Mouse (Mus musculus) intestine, embryonic 16.5 days (tissue): Measurements from ENCODE around the gene Gm15023. TPM values are rescaled to one million over a fixed set of nuclear protein-coding genes. Genes with fewer than 3 reads are reported as not detected.
"Not testable (repeated sequence)": the region's sequence is repeated elsewhere in the genome, so short reads cannot be mapped to it uniquely, and the experiment has no call there.

Source experiments
- ATAC-seq: fragments of 200-750 bp; cut with Nextera tagmentation; 2 replicates; pipeline ENCODE4 v1.8.0; 2017; ENCODE audit warnings: moderate TSS enrichment, moderate library complexity
- H3K27ac ChIP-seq: fragments of 300-500 bp; sonication (generic); 2 replicates; pipeline ENCODE4 v1.5.1; 2014; ENCODE audit warnings: mild to moderate bottlenecking, low read length
- H3K27me3 ChIP-seq: fragments of 300-500 bp; sonication (generic); replicated peaks from 2 replicates; pipeline ENCODE4 v1.6.1; 2014; ENCODE audit warnings: low read length, control low read depth, mixed read lengths; ENCODE audit not compliant: control insufficient read depth, insufficient read depth
- H3K36me3 ChIP-seq: fragments of 300-500 bp; sonication (generic); 2 replicates; pipeline ENCODE4 v1.6.1; 2014; ENCODE audit warnings: low read length, control low read depth; ENCODE audit not compliant: control insufficient read depth, insufficient read depth
- H3K4me1 ChIP-seq: fragments of 300-500 bp; sonication (generic); 2 replicates; pipeline ENCODE4 v1.6.1; 2014; ENCODE audit warnings: low read length, control low read depth, mixed read lengths; ENCODE audit not compliant: control insufficient read depth, insufficient read depth
- H3K4me2 ChIP-seq: fragments of 300-500 bp; sonication (generic); 2 replicates; pipeline ENCODE4 v1.6.1; 2014; ENCODE audit warnings: low read depth, low read length, control low read depth
- H3K4me3 ChIP-seq: fragments of 300-500 bp; sonication (generic); 2 replicates; pipeline ENCODE4 v1.5.1; 2014; ENCODE audit warnings: mild to moderate bottlenecking, low read length
- H3K9ac ChIP-seq: fragments of 300-500 bp; sonication (generic); 2 replicates; pipeline ENCODE4 v1.6.1; 2014; ENCODE audit warnings: low read depth, low read length
- H3K9me3 ChIP-seq: fragments of 300-500 bp; sonication (generic); 2 replicates; pipeline ENCODE4 v1.6.1; 2016; ENCODE audit warnings: low read length, control low read depth; ENCODE audit not compliant: control insufficient read depth
- WGBS: fragments of 180-500 bp; shearing (Covaris S2); extraction: QIAGEN DNeasy Blood & Tissue Kit; methylation state at CpG from one replicate; pipeline ENCODE4 v1.1.7; 2014; 5-methylcytosine and 5-hydroxymethylcytosine counted together
- polyA plus RNA-seq: library from polyadenylated mRNA; unstranded; fragments of >200 nt; fragmentation: Nextera tagmentation; extraction: Ambion mirVana; gene quantifications from 2 replicates; pipeline ENCODE4 v1.2.1, GENCODE M21; 2015

Gene Gm15023
- polyA plus RNA-seq = not detected in 2 replicates

DNA sequence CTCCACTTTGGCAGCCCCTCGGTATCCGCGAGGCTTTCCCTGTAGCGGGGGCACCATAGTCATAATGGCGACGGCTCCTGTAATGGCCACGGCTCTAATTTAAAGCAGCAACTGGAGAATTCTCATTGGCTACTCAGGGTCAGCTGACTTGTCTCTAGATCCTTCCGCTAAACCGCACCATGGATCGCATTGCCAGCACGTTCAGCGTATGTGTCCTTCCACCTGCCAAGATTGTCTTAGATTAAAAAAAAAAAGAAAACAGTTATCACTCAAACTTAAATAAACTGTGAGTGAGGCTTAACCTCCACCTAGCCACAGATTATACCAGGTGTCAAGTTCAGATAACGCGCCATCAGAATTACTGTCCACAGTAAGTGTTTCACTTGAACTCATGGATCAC is at the start of gene Gm15023:
Gene Gm15023 (minus strand): TSS at position 101 of the 400 bp plus-strand sequence.
- not testable (repeated sequence) for H3K27ac ChIP-seq, ATAC-seq
- 94% methylated on average over 5 of the region's 14 CpGs for WGBS

DNA sequence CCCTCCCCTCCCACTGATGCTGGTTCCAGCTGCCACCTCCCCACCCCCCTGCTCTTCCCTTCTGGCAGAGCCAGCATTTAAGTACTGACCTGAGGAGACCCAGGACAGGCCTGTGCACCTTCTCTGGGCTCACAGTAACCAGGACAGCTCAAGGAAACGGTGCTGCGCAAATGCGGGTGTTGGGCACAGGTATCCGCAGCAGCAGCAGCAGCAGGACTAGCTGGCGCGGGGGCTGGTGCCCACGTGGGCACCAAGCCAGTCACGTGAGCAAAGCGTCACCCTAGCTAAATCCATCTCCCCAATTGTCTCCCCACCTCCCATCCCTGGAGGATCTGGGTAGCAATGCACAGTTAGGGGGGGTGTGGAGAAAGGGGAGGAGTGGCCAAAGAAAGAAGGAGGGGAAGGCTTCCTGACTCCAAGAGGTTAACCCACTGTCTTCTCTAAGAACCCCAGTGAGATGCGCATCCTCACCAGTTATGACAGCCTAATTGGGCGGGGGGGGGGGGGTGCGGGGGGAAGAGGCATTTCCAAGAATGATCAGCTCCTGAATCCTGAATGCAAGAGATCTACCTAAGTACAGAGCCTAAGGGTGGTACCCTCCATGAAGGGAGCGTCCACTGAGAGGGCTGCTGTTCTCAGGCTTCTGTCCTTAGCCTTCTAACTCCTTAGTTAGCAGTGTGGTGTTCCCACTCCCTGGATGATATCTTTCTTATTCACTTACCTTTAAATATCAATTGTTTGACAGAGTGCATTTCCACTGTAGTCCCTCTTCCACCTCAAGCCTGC is 33.2 kb upstream of the Gm15023 start, which contains the start of gene Tceal6:
Gene Tceal6 (minus strand): TSS at position 252 of the 786 bp plus-strand sequence.
- Histone ChIP-seq H3K4me2 (peak within 1 kb of the TSS; percentile 38), H3K4me1 (no peaks in the 10 kb centered on the region), H3K27ac (no peak within 1 kb of the TSS), H3K27me3 (no peaks in the 10 kb centered on the region), H3K9me3 (no peaks in the 10 kb centered on the region), H3K9ac (no peak within 1 kb of the TSS), H3K4me3 (peak within 1 kb of the TSS; percentile 14), H3K36me3 (no peaks in the 10 kb centered on the region)
- 24% methylated on average over 11 of the region's 13 CpGs for WGBS
- ATAC-seq = no peak

More for the DNA sequence above, at the start of gene Gm15023:
- not testable (repeated sequence) for H3K4me3 ChIP-seq, H3K4me1 ChIP-seq, H3K27me3 ChIP-seq, H3K9ac ChIP-seq, H3K9me3 ChIP-seq, H3K36me3 ChIP-seq, H3K4me2 ChIP-seq

GRCm38 (mm10) chrX:135209773-135210435 is 32.5 kb upstream of the Gm15023 start:
- H3K9me3 ChIP-seq, H3K36me3 ChIP-seq, H3K27me3 ChIP-seq, ATAC-seq, H3K4me1 ChIP-seq, H3K9ac ChIP-seq, H3K27ac ChIP-seq: not testable (repeated sequence)
- Histone ChIP-seq H3K4me2 (peak overlapping the region; percentile 38), H3K4me3 (peak overlapping the region; percentile 14)
- 18% methylated on average over 20 of the region's 21 CpGs for WGBS

GRCm38 (mm10) chrX:135189924-135190323 is 12.5 kb upstream of the Gm15023 start:
- not testable (repeated sequence) for H3K4me3 ChIP-seq, H3K4me2 ChIP-seq, H3K27me3 ChIP-seq, H3K4me1 ChIP-seq, H3K9ac ChIP-seq, H3K27ac ChIP-seq, H3K36me3 ChIP-seq, ATAC-seq, H3K9me3 ChIP-seq
- WGBS = no CpG with 5 or more reads among the region's 6 CpGs

GRCm38 (mm10) chrX:135188661-135189060 is 11.2 kb upstream of the Gm15023 start:
- not testable (repeated sequence) for H3K4me3 ChIP-seq, ATAC-seq, H3K9ac ChIP-seq, H3K4me1 ChIP-seq, H3K36me3 ChIP-seq, H3K9me3 ChIP-seq, H3K27me3 ChIP-seq, H3K4me2 ChIP-seq, H3K27ac ChIP-seq
- WGBS = no CpG with 5 or more reads among the region's 3 CpGs

Other genes starting within 250 kb of the Gm15023 start
- 0.29 and 0.43 TPM in 2 replicates for gene Nxf2, start 212.9 kb downstream of the Gm15023 start, polyA plus RNA-seq
- 2.6 and 3.1 TPM in 2 replicates for gene Zmat1, start 168.4 kb downstream of the Gm15023 start, polyA plus RNA-seq
- 0.68 and 0.78 TPM in 2 replicates for gene Tceal6, start 33.1 kb upstream of the Gm15023 start, polyA plus RNA-seq
- not detected in 2 replicates for gene Pramel3, start 124.7 kb upstream of the Gm15023 start, polyA plus RNA-seq
- gene Gm5128, start 195.7 kb upstream of the Gm15023 start, polyA plus RNA-seq = not detected in 2 replicates